In the genomic region with DNA sequence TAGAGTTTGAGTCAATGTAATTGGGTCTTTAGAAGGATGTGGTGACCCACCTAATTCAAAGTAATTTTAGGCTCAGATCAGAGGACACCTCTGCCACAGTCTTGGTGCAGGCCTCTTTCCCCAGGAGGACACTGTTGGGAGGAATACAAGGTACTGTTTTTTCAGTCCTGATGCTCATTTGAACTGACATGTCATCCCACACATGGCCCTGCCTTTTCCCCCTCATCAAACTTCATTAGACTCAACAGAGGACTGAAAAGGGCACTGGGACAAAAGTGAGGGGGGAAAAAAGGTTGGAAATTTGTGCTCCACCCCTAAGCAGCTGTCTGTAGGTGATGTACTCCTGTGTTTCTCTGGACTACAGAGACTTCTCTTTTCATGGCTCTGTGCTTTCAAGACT, we compare ENCODE assay signal across 17 mouse cellular contexts. TPM values are rescaled to one million over a fixed set of nuclear protein-coding genes. Genes with fewer than 3 reads are reported as not detected.
A peak's percentile ranks its signal among the peaks of the same experiment; 100 is the strongest.
DNase-seq lines count a peak whose midpoint lies in the region; ATAC-seq and TF ChIP-seq lines count a peak whose summit lies in the region.
"Had no signal": no experiment of that assay in that cellular context is flagged by ENCODE, and none has a peak within 500 bp of the region (broad histone marks: within the 10 kb centered on the region; RNA-seq: fewer than 3 reads in every experiment).

No protein-coding gene starts in this region.

- TF ChIP-seq CTCF in hindbrain, postnatal 0 days (IDR thresholded peaks at IDR 0.05; ENCODE audit: low read depth), result no peak

- no peak overlapping the region for H3K4me3 ChIP-seq in hindbrain, postnatal 0 days (ENCODE audit: low read length)
- H3K4me3 ChIP-seq in hindbrain, embryonic 11.5 days (ENCODE audit: low read depth, low read length), result no peak overlapping the region
- H3K4me3 ChIP-seq: embryonic facial prominence, embryonic 12.5 days; forebrain, embryonic 12.5 days; heart, adult 2 months; heart, embryonic 15.5 days; hindbrain, embryonic 10.5 days; intestine, embryonic 15.5 days had no signal

- no peaks in the 10 kb centered on the region for H3K4me1 ChIP-seq in hindbrain, postnatal 0 days (ENCODE audit: insufficient read depth, low read length)
- H3K4me1 ChIP-seq in hindbrain, embryonic 11.5 days (replicated peaks; ENCODE audit: control insufficient read depth, insufficient read depth, low read length), result no peaks in the 10 kb centered on the region
- H3K4me1 ChIP-seq: embryonic facial prominence, embryonic 12.5 days; heart, embryonic 15.5 days; intestine, embryonic 15.5 days had no signal

- no peaks in the 10 kb centered on the region for H3K36me3 ChIP-seq in hindbrain, postnatal 0 days (ENCODE audit: insufficient read depth, low read length)
- H3K36me3 ChIP-seq in hindbrain, embryonic 11.5 days (ENCODE audit: control insufficient read depth, insufficient read depth, low read length), result no peaks in the 10 kb centered on the region
- H3K36me3 ChIP-seq: embryonic facial prominence, embryonic 12.5 days; forebrain, embryonic 12.5 days; heart, embryonic 15.5 days; hindbrain, embryonic 10.5 days; intestine, embryonic 15.5 days had no signal

- peak; percentile 60 for ATAC-seq in hindbrain, postnatal 0 days
- ATAC-seq in hindbrain, embryonic 11.5 days (ENCODE audit: low FRiP score), result no peak
- ATAC-seq: forebrain, embryonic 16.5 days; intestine, embryonic 15.5 days had no signal

- no peaks in the 10 kb centered on the region for H3K27me3 ChIP-seq in hindbrain, postnatal 0 days (ENCODE audit: insufficient read depth, low read length)
- H3K27me3 ChIP-seq in hindbrain, embryonic 11.5 days (ENCODE audit: control insufficient read depth, insufficient read depth, low read length), result no peaks in the 10 kb centered on the region
- H3K27me3 ChIP-seq: embryonic facial prominence, embryonic 12.5 days; forebrain, embryonic 12.5 days; heart, embryonic 15.5 days; intestine, embryonic 15.5 days had no signal

- no peak overlapping the region for H3K4me2 ChIP-seq in hindbrain, postnatal 0 days (ENCODE audit: low read depth, low read length)
- no peak overlapping the region for H3K4me2 ChIP-seq in hindbrain, embryonic 11.5 days (replicated peaks; ENCODE audit: low read depth, low read length)
- H3K4me2 ChIP-seq: embryonic facial prominence, embryonic 12.5 days; forebrain, embryonic 12.5 days; heart, embryonic 11.5 days; heart, embryonic 15.5 days; intestine, embryonic 15.5 days had no signal

- no peaks in the 10 kb centered on the region for H3K9me3 ChIP-seq in hindbrain, postnatal 0 days (ENCODE audit: low read length)
- no peaks in the 10 kb centered on the region for H3K9me3 ChIP-seq in hindbrain, embryonic 11.5 days (ENCODE audit: control insufficient read depth, low read length)
- H3K9me3 ChIP-seq: embryonic facial prominence, embryonic 12.5 days; forebrain, embryonic 12.5 days; heart, embryonic 15.5 days; hindbrain, embryonic 10.5 days; intestine, embryonic 15.5 days had no signal

- H3K9ac ChIP-seq in hindbrain, postnatal 0 days (replicated peaks; ENCODE audit: low read length), result no peak overlapping the region
- no peak overlapping the region for H3K9ac ChIP-seq in hindbrain, embryonic 11.5 days (ENCODE audit: low read depth, low read length)
- H3K9ac ChIP-seq: embryonic facial prominence, embryonic 12.5 days; forebrain, embryonic 12.5 days; heart, embryonic 15.5 days; intestine, embryonic 15.5 days had no signal

- peak; percentile 56 to 73 for DNase-seq in cerebellum, postnatal 10 days
- no peak for DNase-seq in cerebellum, postnatal 25 days
- peak; percentile 66 for DNase-seq in hindbrain, postnatal 0 days (ENCODE audit: low spot score)
- DNase-seq in hindbrain, embryonic 11.5 days (ENCODE audit: low spot score), result no peak
- peak; percentile 20 for DNase-seq in retina, adult 2 months (ENCODE audit: low read depth, low spot score)
- DNase-seq in spleen, adult 18-20 months, result no peak
- DNase-seq: embryo, embryonic 11 days; heart, adult 2 months had no signal

- peak overlapping the region; percentile 46; the same call in 1 of the 2 replicates for H3K27ac ChIP-seq in hindbrain, postnatal 0 days
- H3K27ac ChIP-seq in hindbrain, embryonic 11.5 days (ENCODE audit: low read depth, low read length), result no peak overlapping the region
- H3K27ac ChIP-seq: embryonic facial prominence, embryonic 12.5 days; forebrain, embryonic 12.5 days; heart, adult 2 months; heart, embryonic 15.5 days; hindbrain, embryonic 10.5 days; intestine, embryonic 15.5 days had no signal

RNA-seq across cellular contexts. Expression of gene Kcnd3, which starts 39.4 kb away (rescaled TPM):
- total RNA-seq in hindbrain, postnatal 0 days (2014; rRNA removed), result 71.8 TPM in 2 replicates
- 8.4 and 8.6 TPM in 2 replicates for polyA plus RNA-seq in hindbrain, postnatal 0 days (2015; fragmentation: Nextera tagmentation; extraction: Ambion mirVana)
- polyA plus RNA-seq in hindbrain, embryonic 11.5 days (2014; fragmentation: Nextera tagmentation; extraction: Ambion mirVana), result 2.5 and 3.0 TPM in 2 replicates
- total RNA-seq: CH12.LX; common myeloid progenitor, adult 5-6 weeks had no signal

Comparison
In these comparisons a context has a peak if more than half of its experiments do, and no peak if none do; other contexts are left out.
1. DNase-seq: peak in cerebellum, postnatal 10 days (2 of 2), hindbrain, postnatal 0 days (single experiment) and retina, adult 2 months (single experiment); none in cerebellum, postnatal 25 days (0 of 2), hindbrain, embryonic 11.5 days (single experiment) and spleen, adult 18-20 months (0 of 2).